12 mouse cellular contexts compared by ENCODE assay signal in the genomic region with DNA sequence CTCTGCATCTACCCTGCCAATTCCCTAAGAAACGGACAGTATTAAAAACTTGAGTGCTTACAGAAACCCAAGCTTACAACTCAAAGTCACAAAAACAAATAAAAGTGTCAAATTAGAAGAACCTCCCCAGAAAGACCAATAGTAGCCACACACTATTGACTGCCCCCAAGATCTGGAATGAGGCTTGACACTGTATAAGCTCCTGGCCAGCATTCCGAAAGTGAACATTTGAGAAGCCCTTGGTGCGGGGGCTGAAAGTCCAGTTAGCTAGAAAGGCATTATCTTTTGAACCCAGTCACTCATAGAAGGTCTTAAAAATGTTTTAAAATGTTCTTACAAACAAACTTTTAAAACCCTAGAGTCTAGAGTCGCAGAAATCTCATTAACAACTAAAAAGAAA.
DNase-seq lines count a peak whose midpoint lies in the region; ATAC-seq lines count a peak whose summit lies in the region.
"Had no signal": no experiment of that assay in that cellular context is flagged by ENCODE, and none has a peak within 500 bp of the region (broad histone marks: within the 10 kb centered on the region; RNA-seq: fewer than 3 reads in every experiment).

No protein-coding gene starts in this region.

- no peak for DNase-seq in heart, postnatal 25 days (ENCODE audit: low spot score)
- no peak for DNase-seq in forebrain, embryonic 14.5 days (ENCODE audit: low spot score)
- no peak for DNase-seq in layer of hippocampus, adult 18-20 months (ENCODE audit: low spot score in 2 of 2)
- DNase-seq in left cerebral cortex, adult 11 months (ENCODE audit: low spot score), result no peak
- DNase-seq: right cerebral cortex, postnatal 14 days had no signal

- H3K4me1 ChIP-seq in heart, embryonic 16.5 days (ENCODE audit: control insufficient read depth, insufficient read depth, low read length), result peaks cover 15% of the 10 kb centered on the region
- peaks cover 9% of the 10 kb centered on the region; the same call in 1 of the 2 replicates for H3K4me1 ChIP-seq in brown adipose tissue, adult 24 weeks (ENCODE audit: control insufficient read depth, insufficient read depth, insufficient read length, low read length)
- H3K4me1 ChIP-seq in forebrain, embryonic 14.5 days (ENCODE audit: control insufficient read depth, insufficient read depth, low read length), result peaks cover 13% of the 10 kb centered on the region; the same call in 1 of the 2 replicates
- peaks cover 38% of the 10 kb centered on the region for H3K4me1 ChIP-seq in midbrain, embryonic 12.5 days
- H3K4me1 ChIP-seq: embryonic facial prominence, embryonic 13.5 days had no signal

- 59% methylated on average over 4 of the region's 4 CpGs for WGBS in heart, embryonic 16.5 days
- WGBS in forebrain, embryonic 14.5 days, result 9% methylated on average over 4 of the region's 4 CpGs
- 12% methylated on average over 4 of the region's 4 CpGs for WGBS in midbrain, embryonic 12.5 days

- no peaks in the 10 kb centered on the region for H3K27me3 ChIP-seq in heart, embryonic 16.5 days (ENCODE audit: control insufficient read depth, insufficient read depth, low read length)
- H3K27me3 ChIP-seq in forebrain, embryonic 14.5 days (replicated peaks; ENCODE audit: control insufficient read depth, insufficient read depth, low read length), result no peaks in the 10 kb centered on the region
- no peaks in the 10 kb centered on the region for H3K27me3 ChIP-seq in midbrain, embryonic 12.5 days
- H3K27me3 ChIP-seq: embryonic facial prominence, embryonic 13.5 days; stomach, embryonic 15.5 days had no signal

- no peaks in the 10 kb centered on the region for H3K36me3 ChIP-seq in heart, embryonic 16.5 days (ENCODE audit: control insufficient read depth, insufficient read depth)
- no peaks in the 10 kb centered on the region for H3K36me3 ChIP-seq in forebrain, embryonic 14.5 days (ENCODE audit: control insufficient read depth, insufficient read depth, low read length)
- H3K36me3 ChIP-seq in midbrain, embryonic 12.5 days, result no peaks in the 10 kb centered on the region
- H3K36me3 ChIP-seq: embryonic facial prominence, embryonic 13.5 days; stomach, embryonic 15.5 days had no signal

- no peak overlapping the region for H3K4me3 ChIP-seq in heart, embryonic 16.5 days (ENCODE audit: low read length)
- no peak overlapping the region for H3K4me3 ChIP-seq in brown adipose tissue, adult 24 weeks (ENCODE audit: insufficient read depth, low read depth, low read length)
- H3K4me3 ChIP-seq in forebrain, embryonic 14.5 days (ENCODE audit: low read depth, low read length), result no peak overlapping the region
- H3K4me3 ChIP-seq in midbrain, embryonic 12.5 days, result no peak overlapping the region
- H3K4me3 ChIP-seq: embryonic facial prominence, embryonic 13.5 days; left cerebral cortex, adult 2 months; stomach, embryonic 15.5 days had no signal

- H3K27ac ChIP-seq in heart, embryonic 16.5 days (ENCODE audit: low read length), result peak overlapping the region; percentile 74
- peak overlapping the region; percentile 94 for H3K27ac ChIP-seq in brown adipose tissue, adult 24 weeks (replicated peaks; ENCODE audit: low read depth, low read length)
- H3K27ac ChIP-seq in forebrain, embryonic 14.5 days (ENCODE audit: low read depth, low read length), result peak overlapping the region; percentile 49; the same call in 1 of the 2 replicates
- peak overlapping the region; percentile 82 for H3K27ac ChIP-seq in midbrain, embryonic 12.5 days (replicated peaks)
- H3K27ac ChIP-seq: embryonic facial prominence, embryonic 13.5 days; left cerebral cortex, adult 2 months; liver, embryonic 14.5 days had no signal

- no peak overlapping the region for H3K4me2 ChIP-seq in heart, embryonic 16.5 days (ENCODE audit: low read depth, low read length)
- no peak overlapping the region for H3K4me2 ChIP-seq in forebrain, embryonic 14.5 days (ENCODE audit: low read length)
- no peak overlapping the region for H3K4me2 ChIP-seq in midbrain, embryonic 12.5 days (replicated peaks)
- H3K4me2 ChIP-seq: embryonic facial prominence, embryonic 13.5 days; stomach, embryonic 15.5 days had no signal

- intact Hi-C loops in heart, postnatal 25 days (cut with DNase I), result no loop called here

- ATAC-seq in heart, embryonic 16.5 days (replicated peaks; ENCODE audit: extremely low read depth, insufficient read depth, low FRiP score), result 0 out of 2 replicates have a peak, but pooled peaks have one; percentile 12
- peak; percentile 70 for ATAC-seq in forebrain, embryonic 14.5 days
- peak; percentile 57 for ATAC-seq in midbrain, embryonic 12.5 days (ENCODE audit: low FRiP score, low read depth)

- no peaks in the 10 kb centered on the region for H3K9me3 ChIP-seq in heart, embryonic 16.5 days (replicated peaks; ENCODE audit: control insufficient read depth, low read length)
- no peaks in the 10 kb centered on the region for H3K9me3 ChIP-seq in forebrain, embryonic 14.5 days (replicated peaks; ENCODE audit: control insufficient read depth, low read length)
- H3K9me3 ChIP-seq in midbrain, embryonic 12.5 days, result no peaks in the 10 kb centered on the region
- H3K9me3 ChIP-seq: embryonic facial prominence, embryonic 13.5 days; stomach, embryonic 15.5 days had no signal

- no peak overlapping the region for H3K9ac ChIP-seq in heart, embryonic 16.5 days (ENCODE audit: low read length)
- H3K9ac ChIP-seq in forebrain, embryonic 14.5 days (ENCODE audit: low read length), result no peak overlapping the region
- H3K9ac ChIP-seq in midbrain, embryonic 12.5 days (replicated peaks), result no peak overlapping the region
- H3K9ac ChIP-seq: embryonic facial prominence, embryonic 13.5 days; liver, embryonic 14.5 days; stomach, embryonic 15.5 days had no signal

Comparison
In these comparisons a context has a peak if more than half of its experiments do, and no peak if none do; other contexts are left out.
1. ATAC-seq: peak in every context shown above with its lines; median percentile 70 in forebrain, embryonic 14.5 days; 57 in midbrain, embryonic 12.5 days; 12 in heart, embryonic 16.5 days.